Comparison of ENCODE assay signal across 14 mouse cellular contexts in the genomic region with DNA sequence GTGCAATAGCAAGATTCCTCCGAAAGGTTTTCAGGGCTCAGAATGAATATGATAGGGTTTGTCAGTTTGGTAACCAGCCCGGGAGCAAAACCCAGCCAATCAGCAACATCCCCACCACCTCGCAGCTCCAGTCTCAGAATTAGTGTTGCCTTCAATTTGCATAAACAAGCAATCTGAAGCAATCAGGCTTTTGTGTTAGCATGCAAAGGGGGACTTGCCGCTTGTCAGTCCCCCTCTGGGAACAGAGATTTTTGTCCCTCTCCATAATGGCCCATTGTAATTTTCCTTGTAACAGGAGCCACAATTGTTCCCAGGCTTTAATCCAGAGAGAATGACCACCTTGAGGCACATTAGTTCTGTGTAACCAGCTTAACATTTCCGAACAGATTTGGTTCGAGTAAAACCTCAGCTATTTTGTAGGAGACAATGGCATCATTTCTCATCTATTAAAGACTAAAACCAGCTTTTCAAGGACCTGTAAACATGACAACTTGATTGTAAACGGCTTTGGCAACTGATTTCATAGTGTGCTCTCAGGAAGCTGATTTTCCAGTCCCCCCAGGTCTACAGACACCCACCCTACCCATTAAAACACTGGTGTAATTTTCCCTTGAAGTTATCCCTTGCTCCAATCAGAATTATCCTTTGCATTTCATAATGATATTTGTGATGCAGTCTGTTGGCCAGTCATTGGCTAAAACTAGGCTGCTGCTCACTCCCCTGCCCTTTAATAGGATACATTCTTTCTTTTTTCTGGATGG. TPM values are rescaled to one million over a fixed set of nuclear protein-coding genes. Genes with fewer than 3 reads are reported as not detected.
DNase-seq lines count a peak whose midpoint lies in the region; ATAC-seq lines count a peak whose summit lies in the region.
"Had no signal": no experiment of that assay in that cellular context is flagged by ENCODE, and none has a peak within 500 bp of the region (broad histone marks: within the 10 kb centered on the region; RNA-seq: fewer than 3 reads in every experiment).

A gene (minus strand): TSS at position 44 of the 761 bp plus-strand sequence.

- no peaks in the 10 kb centered on the region for H3K36me3 ChIP-seq in forebrain, embryonic 14.5 days (ENCODE audit: control insufficient read depth, insufficient read depth, low read length)
- no peaks in the 10 kb centered on the region for H3K36me3 ChIP-seq in intestine, embryonic 16.5 days (ENCODE audit: control insufficient read depth, insufficient read depth, low read length)
- H3K36me3 ChIP-seq: liver, embryonic 13.5 days had no signal

- H3K9ac ChIP-seq in forebrain, embryonic 14.5 days (ENCODE audit: low read length), result no peak within 1 kb of the TSS
- H3K9ac ChIP-seq in intestine, embryonic 16.5 days (ENCODE audit: low read depth, low read length), result no peak within 1 kb of the TSS
- H3K9ac ChIP-seq: liver, embryonic 13.5 days had no signal

- H3K9me3 ChIP-seq in forebrain, embryonic 14.5 days (replicated peaks; ENCODE audit: control insufficient read depth, low read length), result no peaks in the 10 kb centered on the region
- H3K9me3 ChIP-seq in intestine, embryonic 16.5 days (ENCODE audit: control insufficient read depth, low read length), result no peaks in the 10 kb centered on the region
- H3K9me3 ChIP-seq: liver, embryonic 13.5 days had no signal

- peak within 1 kb of the TSS; percentile 25 for H3K4me2 ChIP-seq in forebrain, embryonic 14.5 days (ENCODE audit: low read length)
- H3K4me2 ChIP-seq in intestine, embryonic 16.5 days (ENCODE audit: low read depth, low read length), result no peak within 1 kb of the TSS
- H3K4me2 ChIP-seq: liver, embryonic 13.5 days had no signal

- DNase-seq in left cerebral cortex, adult 18-20 months (ENCODE audit: low spot score in 2 of 2), result no peak
- no peak for DNase-seq in left cerebral cortex, postnatal 4 days
- peak; percentile 81 for DNase-seq in forebrain, embryonic 14.5 days (ENCODE audit: low spot score)
- peak in 1 of 2 experiments; percentile 36 for DNase-seq in left cerebral cortex, adult 8-10 months (ENCODE audit: low spot score in 2 of 2)
- peak; percentile 20 for DNase-seq in retina, embryonic 14.5 days (ENCODE audit: low spot score)
- DNase-seq in kidney, postnatal 36 days, result no peak
- DNase-seq in kidney, adult 8-10 months, result no peak
- DNase-seq: adrenal gland, adult 2 months; heart, adult 18-20 months; liver, embryonic 13.5 days had no signal

- no peaks in the 10 kb centered on the region for H3K27me3 ChIP-seq in forebrain, embryonic 14.5 days (replicated peaks; ENCODE audit: control insufficient read depth, insufficient read depth, low read length)
- no peaks in the 10 kb centered on the region for H3K27me3 ChIP-seq in intestine, embryonic 16.5 days (replicated peaks; ENCODE audit: control insufficient read depth, insufficient read depth, low read length)
- H3K27me3 ChIP-seq: liver, embryonic 13.5 days had no signal

- H3K27ac ChIP-seq in forebrain, embryonic 14.5 days (ENCODE audit: low read depth, low read length), result no peak within 1 kb of the TSS
- no peak within 1 kb of the TSS for H3K27ac ChIP-seq in intestine, embryonic 16.5 days (ENCODE audit: low read length)
- H3K27ac ChIP-seq: liver, embryonic 13.5 days had no signal

- intact Hi-C loops in left cerebral cortex, postnatal 4 days (cut with DNase I), result no loop called here

- peak; percentile 86 for ATAC-seq in forebrain, embryonic 14.5 days
- no peak for ATAC-seq in intestine, embryonic 16.5 days
- ATAC-seq: intestine, postnatal 0 days had no signal

- H3K4me3 ChIP-seq in forebrain, embryonic 14.5 days (ENCODE audit: low read depth, low read length), result no peak within 1 kb of the TSS
- H3K4me3 ChIP-seq in intestine, embryonic 16.5 days (ENCODE audit: low read length), result no peak within 1 kb of the TSS
- H3K4me3 ChIP-seq: liver, embryonic 13.5 days had no signal

- 1% methylated on average over 7 of the region's 7 CpGs for WGBS in forebrain, embryonic 14.5 days
- 38% methylated on average over 7 of the region's 7 CpGs for WGBS in intestine, embryonic 16.5 days

- peaks cover 7% of the 10 kb centered on the region; the same call in 1 of the 2 replicates for H3K4me1 ChIP-seq in forebrain, embryonic 14.5 days (ENCODE audit: control insufficient read depth, insufficient read depth, low read length)
- H3K4me1 ChIP-seq in intestine, embryonic 16.5 days (ENCODE audit: control insufficient read depth, insufficient read depth, low read length), result no peaks in the 10 kb centered on the region
- H3K4me1 ChIP-seq: liver, embryonic 13.5 days had no signal

RNA-seq across cellular contexts. Expression of the gene that starts here (rescaled TPM):
- 10 to 100 TPM; 19.5 to 24.0 TPM for total RNA-seq in left cerebral cortex, adult 18-20 months (2021)
- total RNA-seq in left cerebral cortex, postnatal 4 days (2021), result 1 to 10 TPM; 1.5 to 1.7 TPM
- polyA plus RNA-seq in forebrain, embryonic 14.5 days (2014; fragmentation: Nextera tagmentation; extraction: Ambion mirVana), result 1.8 and 2.1 TPM in 2 replicates
- 10 to 100 TPM; 35.1 to 43.3 (median 37.8) TPM for total RNA-seq in left cerebral cortex, adult 8-10 months (2022)
- 0.06 TPM in 1 of 2 replicates, not detected in the other for polyA plus RNA-seq in intestine, embryonic 16.5 days (2015; fragmentation: Nextera tagmentation; extraction: Ambion mirVana)
- total RNA-seq: adrenal gland, adult 2 months; heart, adult 18-20 months; megakaryocyte-erythroid progenitor cell, adult 5-6 weeks had no signal
- polyA plus RNA-seq: adrenal gland, adult 2 months; liver, embryonic 13.5 days; spleen, adult 2 months had no signal

Comparison
In these comparisons a context has a peak if more than half of its experiments do, and no peak if none do; other contexts are left out.
1. RNA of the gene that starts here (total RNA-seq): 35.1 to 43.3 TPM in left cerebral cortex, adult 8-10 months and 19.5 to 24.0 TPM in left cerebral cortex, adult 18-20 months; 1.5 to 1.7 TPM in left cerebral cortex, postnatal 4 days; every median in the first group is over 4 times any median in the second.
2. DNase-seq: peak in forebrain, embryonic 14.5 days (single experiment) and retina, embryonic 14.5 days (single experiment); none in left cerebral cortex, adult 18-20 months (0 of 2), left cerebral cortex, postnatal 4 days (single experiment), kidney, postnatal 36 days (0 of 2) and kidney, adult 8-10 months (0 of 2).